Mouse (Mus musculus) lung, postnatal 10 days (tissue): ENCODE data around the gene Magi2.
"Not testable (repeated sequence)": the region's sequence is repeated elsewhere in the genome, so short reads cannot be mapped to it uniquely, and the experiment has no call there.

Experiments
- DNase-seq: peaks from one replicate; pipeline ENCODE4 v3.0.0; 2021

Magi2 gene

DNA sequence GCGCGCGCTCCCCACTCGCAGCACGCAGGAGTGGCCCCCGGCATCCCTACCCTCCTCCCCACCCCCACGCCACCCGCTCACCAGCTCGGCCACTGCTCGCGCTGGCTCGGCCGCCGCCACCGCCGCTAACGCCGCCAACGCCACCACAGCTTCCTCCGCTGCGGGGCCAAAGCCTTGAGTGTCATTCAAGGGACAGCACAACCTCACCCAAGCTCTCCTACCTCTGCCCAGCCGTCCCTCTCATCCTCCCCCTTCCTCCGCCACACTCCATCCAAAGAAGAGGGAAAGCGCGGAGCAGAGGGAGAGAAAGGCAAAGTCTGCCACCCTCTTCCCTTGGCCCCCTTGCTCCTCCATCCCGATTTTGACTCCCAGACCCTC, at the start of gene Magi2:
Gene Magi2, plus strand, starts transcription at position 171 of the 378 bp plus-strand sequence.
- no peak for DNase-seq

DNA sequence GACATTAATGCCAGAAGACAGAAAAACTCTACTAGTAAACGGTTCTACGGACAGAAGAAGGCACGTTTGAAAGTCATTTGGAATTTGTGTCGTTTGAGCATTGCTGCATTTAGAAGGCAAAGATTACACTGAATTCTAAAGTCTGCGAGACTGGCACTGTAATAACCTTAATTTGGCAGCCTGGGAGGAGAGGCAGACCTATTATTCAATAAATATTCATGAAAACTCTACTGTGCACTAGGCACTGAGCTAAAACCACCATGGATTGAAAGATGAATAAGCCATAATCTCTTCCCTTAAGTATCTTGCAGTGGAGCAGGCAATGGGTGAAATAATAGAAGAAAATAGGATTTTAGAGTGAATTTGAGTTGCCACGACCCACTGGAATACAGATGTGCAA, 48.2 kb upstream of the Magi2 start:
- no peak for DNase-seq

DNA sequence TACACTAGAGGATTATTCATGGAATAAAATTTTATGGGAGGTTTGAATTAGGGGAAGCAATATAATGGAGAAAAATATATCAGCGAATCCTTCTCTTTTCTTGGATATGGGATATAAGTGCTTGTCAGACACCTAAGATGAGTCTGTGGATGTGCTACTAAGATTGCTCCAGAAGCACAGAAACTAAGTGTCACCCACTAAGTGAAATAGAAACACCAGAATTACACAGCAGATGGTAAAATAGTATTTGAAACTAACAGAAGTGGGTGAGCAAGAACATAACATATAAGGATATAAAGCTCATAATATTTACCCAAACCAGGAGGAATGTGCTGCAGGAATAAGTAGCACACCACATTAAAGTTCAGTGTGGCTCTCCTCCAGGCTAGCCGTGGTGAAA, 40.7 kb upstream of the Magi2 start:
- DNase-seq = no peak

DNA sequence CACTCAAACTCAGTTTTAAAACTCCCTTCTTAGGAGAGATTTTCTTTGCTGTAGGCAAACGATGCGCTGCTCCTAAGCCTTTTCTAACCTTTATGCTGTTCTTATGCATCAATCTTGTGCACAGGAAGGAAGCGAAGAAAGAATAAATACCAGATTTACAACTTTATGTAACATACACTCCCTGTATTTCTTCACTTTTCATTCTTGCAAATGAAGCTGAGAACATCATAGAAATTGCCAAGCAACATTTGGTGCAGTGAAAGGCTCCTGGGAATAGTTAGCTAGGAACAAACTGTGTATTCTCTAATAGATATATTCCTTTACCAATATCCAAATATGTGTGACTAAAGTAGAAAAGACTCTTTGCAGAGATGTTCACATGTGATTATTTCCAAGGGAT, 15.2 kb upstream of the Magi2 start:
- no peak for DNase-seq

DNA sequence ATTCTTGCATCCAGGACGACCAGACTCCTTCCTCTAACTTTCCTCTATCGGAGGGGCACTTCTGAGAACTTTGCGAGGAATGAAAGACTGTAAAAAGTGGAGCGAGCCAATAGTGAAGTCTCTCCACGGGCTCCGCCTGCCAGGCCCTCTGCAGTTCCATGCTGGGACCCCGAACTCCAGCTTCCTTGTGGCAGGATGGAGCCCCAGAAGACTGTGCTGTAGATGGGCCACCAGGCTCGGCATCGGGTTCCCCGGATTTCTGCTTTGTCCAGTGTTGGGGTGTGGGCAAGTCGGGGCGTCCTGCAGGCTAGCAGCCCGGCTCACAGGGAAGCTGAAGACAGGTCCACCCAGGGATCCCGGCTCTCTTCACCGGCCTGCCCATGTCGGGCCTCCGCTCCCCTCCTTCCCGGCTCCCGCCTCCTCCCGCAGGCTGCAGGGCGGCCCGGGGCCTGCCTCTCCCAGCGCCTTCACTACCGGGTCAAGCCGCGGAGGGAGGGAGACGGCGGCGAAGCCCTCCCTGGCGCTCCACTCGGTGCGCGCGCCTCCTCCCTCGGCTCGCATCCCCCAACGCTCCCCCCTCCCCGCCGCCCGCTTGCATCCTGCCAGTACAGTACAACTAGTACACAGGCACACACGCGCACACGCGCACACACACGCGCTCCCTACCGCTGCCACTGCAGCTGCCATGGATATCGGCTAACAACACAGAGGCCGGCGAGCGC, 531 bp upstream of the Magi2 start:
- DNase-seq = peak; percentile 81

DNA sequence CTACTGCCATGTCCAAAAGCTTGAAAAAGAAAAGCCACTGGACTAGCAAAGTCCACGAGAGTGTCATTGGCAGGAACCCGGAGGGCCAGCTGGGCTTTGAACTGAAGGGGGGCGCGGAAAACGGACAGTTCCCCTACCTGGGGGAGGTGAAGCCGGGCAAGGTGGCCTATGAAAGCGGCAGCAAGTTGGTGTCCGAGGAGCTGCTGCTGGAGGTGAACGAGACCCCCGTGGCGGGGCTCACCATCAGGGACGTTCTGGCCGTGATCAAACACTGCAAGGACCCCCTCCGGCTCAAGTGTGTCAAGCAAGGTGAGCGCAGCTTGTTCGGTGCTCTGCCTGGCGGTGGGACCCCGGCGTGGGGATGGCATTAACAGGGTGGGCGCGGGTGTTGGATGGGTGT, 445 bp downstream of the Magi2 start:
- DNase-seq = peak; percentile 2

DNA sequence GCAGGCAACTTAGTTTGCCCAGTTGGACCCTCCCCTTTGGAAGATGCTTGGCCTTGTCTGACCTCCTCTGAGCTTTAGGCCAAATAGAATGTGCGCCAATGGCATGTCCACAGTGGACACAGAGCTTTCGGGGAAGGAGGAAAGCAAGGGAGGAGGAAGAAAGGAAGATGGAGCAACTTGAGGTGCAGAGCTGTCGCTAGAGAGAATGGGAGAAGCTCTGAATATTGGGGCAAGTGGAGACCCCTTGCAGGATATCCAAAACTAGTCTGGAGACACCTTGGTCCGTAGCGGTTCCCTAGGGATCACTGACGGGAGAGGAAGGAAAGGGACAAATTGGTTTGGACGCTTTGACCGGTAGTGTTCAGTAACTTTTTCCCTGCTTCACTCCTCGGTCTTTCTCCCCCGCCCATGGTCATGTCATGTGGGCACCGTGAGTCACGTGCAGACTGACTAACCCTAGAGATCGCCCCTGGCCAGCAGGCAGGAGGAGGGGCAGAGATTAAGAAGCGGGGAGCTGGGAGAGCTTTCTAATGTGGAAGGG, 1.0 kb downstream of the Magi2 start:
- peak; percentile 34 for DNase-seq

DNA sequence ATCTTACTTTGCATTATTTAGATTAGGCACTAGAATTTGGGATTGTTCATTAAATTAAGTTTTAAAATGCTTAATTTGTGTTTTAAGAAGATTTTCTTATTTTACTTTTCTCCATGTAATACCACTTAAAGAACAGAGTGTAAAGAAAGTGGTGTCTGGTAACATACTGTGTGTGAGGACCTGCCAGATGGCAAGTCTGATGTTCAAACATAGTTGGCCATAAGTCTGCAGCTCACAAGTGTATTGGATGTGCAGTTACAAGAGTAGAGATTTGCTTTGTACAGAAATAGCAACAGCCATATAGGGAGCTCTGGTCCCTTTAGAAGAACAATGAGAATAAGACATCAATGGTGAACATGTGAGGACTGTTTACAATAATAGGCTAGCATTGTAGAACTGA, 15.0 kb downstream of the Magi2 start:
- DNase-seq = no peak

DNA sequence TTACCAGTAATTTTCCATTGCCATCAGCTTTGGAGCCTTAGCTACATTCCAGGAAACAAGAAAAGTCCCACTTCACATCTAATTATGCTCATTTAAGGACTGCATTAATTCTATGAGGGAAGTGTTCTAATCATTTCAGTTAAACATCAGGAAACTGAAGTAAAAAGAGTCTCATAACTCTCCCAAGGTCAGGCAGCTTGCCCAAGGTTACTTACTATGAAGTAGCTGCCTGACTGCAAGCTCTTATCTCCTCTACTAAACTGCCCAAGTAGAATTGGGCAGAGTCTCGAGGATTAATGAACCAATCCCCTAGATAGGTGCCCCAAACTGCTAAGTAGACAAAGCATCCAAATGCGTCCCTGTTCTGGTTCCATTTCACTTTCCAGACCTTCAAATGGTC, 19.6 kb downstream of the Magi2 start:
- no peak for DNase-seq

DNA sequence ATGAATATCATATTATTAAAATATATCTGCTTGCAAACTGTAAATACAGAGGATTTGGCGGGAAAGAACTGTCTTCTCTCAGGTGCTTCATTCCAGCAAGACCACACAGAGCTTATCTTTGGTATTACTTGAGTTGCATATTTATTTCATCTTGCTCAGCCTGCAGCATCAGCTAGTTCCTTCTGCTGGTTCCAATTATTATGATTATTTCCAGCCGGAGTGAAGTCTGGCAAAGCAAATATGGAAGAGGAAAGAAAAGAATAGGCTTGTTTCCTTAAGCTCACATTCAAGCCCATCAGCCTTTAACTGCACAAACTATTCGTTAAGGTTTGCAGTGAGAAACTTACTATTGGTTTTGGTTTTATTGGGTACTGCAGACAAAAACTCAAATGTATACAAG, 20.4 kb downstream of the Magi2 start:
- DNase-seq = no peak

DNA sequence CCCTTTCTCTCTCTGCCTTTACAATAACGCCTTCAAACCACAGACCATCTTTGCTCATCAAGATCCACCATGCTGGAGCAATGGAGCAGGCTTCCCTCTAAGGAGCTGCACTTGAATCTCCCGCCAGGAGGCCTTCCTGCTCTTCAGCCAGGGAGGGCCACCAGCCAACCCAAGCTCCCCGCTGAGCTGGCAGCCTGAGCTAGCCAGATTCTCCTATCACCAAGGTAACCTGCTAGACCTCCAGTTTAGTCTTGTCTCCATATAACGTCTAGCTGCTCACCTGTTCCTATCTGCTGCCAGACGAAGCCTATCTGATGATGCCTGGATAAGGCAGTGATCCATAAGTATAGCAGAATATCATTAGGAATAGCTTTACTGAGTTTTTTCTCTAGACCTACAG, 36.0 kb downstream of the Magi2 start:
- DNase-seq = no peak

DNA sequence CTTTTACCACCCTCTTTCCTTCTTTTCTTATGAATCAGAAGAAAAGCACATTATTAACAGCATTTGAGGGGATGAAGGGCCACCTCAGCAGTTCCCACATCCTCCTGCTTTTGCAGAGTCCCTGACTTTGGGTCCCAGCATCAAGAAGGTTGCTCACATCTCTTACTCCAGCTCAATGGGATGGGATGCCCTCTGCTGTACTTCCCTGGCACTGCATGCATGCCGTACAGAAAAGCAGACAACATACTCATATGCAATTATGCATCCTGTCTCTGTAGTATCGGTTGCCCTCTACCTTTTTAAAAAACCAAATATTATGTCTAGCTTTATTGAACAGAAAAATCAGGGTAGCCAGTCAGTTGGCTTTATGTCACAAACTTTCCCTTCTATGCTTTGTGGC, 37.8 kb downstream of the Magi2 start:
- no peak for DNase-seq

DNA sequence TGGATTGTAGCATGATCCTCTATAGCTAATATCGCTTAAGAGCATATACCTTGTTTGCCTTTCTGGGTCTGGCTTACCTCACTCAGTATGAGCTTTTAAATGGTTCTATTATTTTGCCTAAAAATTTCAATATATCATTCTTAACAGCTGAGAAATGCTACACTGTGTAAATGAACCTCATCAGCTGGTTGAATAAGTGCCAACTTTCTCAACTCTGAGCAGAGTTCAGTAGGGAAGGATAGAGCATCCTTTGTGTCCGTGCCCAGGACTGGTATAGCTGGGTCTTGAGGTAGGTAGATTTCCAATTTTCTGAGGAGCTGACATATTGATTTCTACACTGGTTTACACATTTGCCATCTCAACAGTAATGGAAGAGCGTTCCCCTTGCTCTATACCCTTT, 65.7 kb downstream of the Magi2 start:
- no peak for DNase-seq

DNA sequence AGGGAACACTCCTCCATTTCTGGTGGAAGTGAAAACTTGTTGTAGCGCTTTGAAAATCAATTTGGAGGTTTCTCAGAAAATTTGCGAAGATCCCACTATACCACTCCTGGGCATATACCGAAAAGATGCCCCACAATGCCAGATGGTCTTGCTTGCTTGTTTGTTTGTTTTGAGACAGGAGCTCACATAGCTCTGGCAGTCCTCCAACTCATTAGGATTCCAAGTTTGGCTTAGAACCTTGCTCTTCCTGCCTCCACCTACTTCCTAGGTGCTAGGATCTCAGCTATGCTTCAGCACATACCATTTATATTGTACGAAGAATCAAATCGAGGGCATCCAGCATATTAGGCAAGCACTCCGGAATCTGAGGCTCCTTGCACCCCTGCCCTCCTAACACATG, 79.8 kb downstream of the Magi2 start:
- DNase-seq = no peak

DNA sequence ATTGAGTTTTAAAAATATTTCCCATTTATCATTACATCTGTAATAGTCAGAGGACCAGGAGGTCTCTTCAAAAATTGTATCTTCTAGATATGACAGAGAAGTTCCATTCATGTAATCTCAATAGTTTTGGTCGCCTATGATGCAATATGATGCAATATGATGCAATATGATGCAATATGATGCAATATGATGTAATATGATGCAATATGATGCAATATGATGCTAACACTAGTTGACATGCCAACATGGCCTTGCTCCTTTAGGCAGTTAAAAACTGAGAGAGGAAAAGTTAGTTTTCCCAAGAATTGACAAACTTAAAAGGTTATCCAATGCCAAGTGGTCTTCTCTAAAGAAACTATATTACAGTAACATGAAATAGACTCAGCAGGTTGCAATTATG, 83.0 kb downstream of the Magi2 start:
- DNase-seq = no peak

DNA sequence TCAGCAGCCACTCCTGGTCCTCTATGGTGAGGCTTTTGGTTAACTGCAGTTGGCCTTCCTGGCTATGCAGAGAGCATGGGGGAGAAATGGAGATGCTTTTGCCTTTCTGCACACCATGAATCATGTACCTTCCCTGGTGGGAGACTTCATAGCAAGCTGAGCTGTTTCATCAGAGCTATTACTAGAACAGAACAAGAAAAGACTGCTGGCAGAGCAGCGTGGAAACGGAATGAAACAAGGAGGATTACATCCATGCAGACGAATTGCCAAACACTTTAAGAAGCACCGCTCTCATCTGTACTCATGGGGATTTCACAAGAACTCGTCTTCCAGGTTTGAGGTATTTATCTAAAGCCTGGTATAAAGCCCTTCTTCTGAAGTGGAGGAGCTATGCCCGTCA, 95.7 kb downstream of the Magi2 start:
- no peak for DNase-seq

DNA sequence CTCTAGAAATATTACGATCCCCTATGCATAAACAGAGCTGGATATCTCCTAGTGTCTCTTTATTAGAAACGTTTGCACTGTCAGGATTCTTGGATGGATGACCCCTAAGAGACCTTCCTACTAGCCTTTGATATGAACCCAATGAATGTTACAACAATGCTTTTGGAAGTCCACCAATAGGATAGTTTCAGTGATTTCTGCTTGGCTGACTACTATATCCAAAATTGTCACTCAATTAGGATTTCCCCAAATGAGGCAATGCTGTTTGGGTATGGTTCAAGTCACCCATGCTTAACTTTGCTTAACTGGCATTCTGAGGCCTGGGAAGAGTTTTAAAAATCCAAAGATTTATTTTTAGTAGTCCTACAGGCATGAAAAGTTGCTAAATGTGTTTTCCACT, 110.7 kb downstream of the Magi2 start:
- no peak for DNase-seq

DNA sequence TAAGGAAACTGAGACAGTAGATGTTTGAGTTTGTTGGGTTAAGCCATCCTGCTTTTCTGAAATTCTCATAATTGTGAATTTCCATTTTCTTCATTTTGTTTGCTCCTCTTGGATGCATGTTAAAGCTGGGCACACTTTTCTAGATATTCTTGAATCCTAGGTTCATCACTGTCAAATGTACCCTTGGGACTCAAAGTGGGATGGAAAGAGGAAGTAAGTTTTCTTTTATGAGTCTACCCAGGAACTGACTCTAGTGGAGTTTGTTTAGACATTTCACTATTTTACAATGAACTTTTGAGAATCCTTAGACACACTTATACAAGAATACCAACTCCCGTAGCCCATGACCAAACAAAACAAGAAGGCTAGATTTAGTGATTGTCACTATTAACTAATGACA, 141.3 kb downstream of the Magi2 start:
- DNase-seq = no peak

DNA sequence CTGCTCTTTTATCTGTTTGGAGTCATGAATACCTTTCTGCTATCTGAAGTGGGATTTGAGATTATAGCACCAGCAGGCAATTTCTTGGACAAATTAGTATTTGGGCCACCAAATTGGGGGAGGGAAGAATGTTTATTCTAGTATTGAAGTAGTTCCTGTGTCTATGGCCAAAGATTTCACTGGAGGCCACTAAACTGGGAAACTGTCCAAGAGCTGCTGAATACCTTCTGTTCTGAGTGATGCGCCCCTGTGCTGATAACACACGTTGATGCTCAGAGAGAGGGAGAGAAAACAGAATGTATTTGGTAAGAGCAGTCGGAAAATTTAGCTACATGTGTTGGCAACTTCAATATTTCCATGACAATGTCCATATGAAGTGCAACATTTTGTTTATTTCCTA, 169.0 kb downstream of the Magi2 start:
- DNase-seq = no peak

DNA sequence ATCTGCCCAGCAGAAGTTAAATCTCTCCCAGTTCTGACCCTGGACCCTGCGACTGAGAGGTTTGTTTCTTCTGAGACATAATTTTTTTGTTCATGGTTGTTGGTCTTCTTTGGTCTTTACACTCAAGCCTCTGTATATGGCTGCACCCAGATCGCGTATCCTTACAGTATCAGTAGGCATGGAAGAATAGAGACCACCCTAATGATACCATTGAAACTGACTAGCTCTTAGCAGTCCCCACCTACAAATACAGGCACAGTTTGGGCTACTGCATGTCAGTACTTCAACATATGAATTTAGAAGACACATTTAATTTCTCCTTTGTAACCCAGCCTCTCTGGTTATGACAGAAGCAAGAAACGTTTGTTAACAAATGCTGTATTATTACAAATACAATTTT, 173.5 kb downstream of the Magi2 start:
- no peak for DNase-seq

DNA sequence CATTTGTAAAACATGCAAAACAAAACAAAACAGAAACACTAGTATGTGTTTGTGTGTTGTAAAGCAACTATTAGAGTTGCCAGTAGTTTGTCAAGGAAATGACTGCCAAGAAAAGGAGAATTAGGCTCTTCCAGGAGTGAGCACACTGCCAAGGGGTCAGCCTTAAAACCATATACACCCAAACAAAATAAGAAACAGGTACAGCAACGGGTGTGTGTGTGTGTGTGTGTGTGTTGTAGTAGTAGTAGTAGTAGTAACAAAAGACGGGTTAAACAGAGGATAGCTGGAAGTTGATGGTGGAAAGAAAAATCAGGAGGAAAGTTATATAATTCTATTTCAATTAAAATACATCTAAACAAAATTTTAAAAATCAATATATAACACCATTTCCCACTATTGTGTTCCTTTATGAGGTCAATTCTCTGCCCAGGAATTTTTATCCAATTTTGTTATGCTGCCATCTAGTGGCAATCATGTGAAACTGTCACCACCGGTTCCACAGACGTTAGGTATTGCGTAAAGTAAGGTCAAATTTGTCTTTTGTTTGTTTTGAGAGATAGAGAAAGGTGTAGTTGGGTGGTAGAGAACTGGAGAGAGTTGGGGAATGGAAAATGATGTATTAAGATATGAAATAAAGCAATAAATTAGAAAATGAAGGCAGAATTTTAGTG, 174.0 kb downstream of the Magi2 start:
- no peak for DNase-seq

DNA sequence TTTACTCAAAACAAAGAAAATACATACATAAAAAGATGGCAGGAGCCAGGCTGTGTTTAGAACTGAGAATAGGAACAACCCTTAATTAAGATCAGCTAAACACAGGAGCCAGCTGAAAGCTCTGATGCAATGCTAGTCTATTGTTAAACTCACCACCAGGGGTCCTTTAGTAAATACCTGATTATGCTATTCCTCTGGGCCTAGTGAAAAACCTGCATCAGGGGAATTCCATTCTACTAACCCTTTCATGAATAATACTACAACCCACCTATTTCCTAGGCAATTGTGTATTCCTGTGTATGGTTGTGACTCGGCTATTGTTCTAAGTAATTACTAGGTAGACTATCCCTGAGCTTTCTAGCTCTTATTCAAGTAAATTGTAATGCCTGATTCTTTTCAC, 177.4 kb downstream of the Magi2 start:
- not testable (repeated sequence) for DNase-seq

DNA sequence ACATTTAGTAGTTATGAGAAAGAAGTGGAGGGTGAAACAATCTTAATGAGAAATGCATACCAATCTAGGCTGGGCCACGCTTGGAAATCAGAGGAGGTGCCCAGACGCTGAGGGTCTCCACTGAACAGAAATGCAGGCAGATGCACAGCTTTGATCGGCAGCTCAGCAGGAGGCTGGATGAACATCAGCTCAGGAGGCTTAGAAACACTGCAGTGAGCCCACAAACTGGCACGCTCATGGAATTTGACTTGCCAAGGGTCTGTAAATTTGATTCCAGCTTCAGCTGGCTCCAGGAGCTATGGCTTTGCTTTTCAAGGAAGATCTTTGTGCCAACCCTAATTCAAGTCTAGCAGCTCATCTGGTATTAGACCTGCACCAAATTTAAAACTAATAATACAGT, 187.7 kb downstream of the Magi2 start:
- no peak for DNase-seq

DNA sequence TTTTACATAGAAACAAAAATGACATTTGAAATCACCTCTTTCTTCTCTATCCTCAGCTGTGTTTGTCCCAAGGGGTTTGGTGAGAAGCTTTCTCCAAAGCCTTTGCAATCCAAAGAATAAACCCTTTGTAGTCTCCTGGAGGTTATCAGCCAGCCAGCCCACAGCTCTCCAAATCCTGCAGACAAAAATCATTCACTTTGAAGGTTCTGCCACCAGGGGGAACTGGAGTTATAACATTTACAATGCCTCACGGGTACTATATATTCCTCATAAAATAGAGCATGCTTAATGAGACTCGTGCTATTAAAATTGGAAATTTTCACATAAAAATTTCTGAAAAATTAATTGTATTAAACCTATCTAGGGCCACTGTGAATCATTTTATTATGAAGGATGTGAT, 202.5 kb downstream of the Magi2 start:
- DNase-seq = peak; percentile 14

DNA sequence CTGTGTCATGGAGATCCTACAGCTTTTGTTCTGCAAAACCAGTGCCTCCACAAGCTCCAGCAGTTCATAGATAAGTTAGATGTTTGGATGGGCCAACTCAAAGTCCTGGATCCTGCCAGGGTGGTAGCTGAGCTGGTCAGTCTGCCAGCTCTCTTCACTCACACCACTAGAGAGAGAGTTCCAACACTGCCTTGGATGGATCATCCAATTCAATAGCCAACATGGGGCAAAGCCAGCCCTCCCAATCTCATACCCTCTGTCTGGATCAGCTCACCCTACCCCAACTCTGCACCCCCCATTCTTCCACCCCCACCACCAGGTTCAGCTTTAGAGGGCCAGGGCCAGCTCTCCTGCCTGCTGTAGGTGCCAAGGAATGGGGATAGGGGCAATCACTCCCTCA, 235.7 kb downstream of the Magi2 start:
- DNase-seq = no peak
